Comparison of ENCODE assay signal across 25 mouse cellular contexts in the genomic region with DNA sequence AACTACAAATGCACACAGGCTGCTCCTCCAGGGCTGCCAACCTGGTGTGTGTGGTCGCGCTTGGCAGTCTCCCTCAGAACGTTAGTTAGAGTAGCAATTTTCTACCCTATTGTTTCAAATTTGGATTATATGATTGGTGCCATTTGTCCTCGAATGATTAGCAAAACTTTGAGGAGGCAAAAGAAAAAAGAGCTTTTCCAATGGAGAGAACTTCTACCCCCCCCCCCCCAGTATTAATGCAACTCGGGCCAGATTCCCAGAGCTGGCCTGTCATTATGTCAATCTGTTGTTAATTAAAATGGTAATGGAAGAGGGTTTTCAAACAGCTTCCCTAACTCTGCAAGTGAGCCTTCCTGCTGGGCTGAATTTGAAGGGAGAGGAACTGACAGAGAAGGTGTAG.
"Had no signal": no experiment of that assay in that cellular context is flagged by ENCODE, and none has a peak within 500 bp of the region (broad histone marks: within the 10 kb centered on the region; RNA-seq: fewer than 3 reads in every experiment).

No protein-coding gene starts in this region.

- H3K36me3 ChIP-seq: embryonic facial prominence, embryonic 12.5 days; embryonic facial prominence, embryonic 13.5 days; embryonic facial prominence, embryonic 15.5 days; forebrain, embryonic 10.5 days; forebrain, embryonic 12.5 days; heart, embryonic 10.5 days; heart, embryonic 12.5 days; heart, embryonic 13.5 days had no signal

- H3K9ac ChIP-seq: embryonic facial prominence, embryonic 12.5 days; embryonic facial prominence, embryonic 13.5 days; embryonic facial prominence, embryonic 15.5 days; forebrain, embryonic 12.5 days; heart, embryonic 12.5 days; heart, embryonic 13.5 days had no signal

- H3K4me1 ChIP-seq: embryonic facial prominence, embryonic 13.5 days; embryonic facial prominence, embryonic 15.5 days; heart, embryonic 10.5 days; heart, embryonic 12.5 days; heart, embryonic 13.5 days had no signal

- ATAC-seq: forebrain, embryonic 16.5 days had no signal

- H3K4me3 ChIP-seq: embryonic facial prominence, embryonic 12.5 days; embryonic facial prominence, embryonic 13.5 days; embryonic facial prominence, embryonic 15.5 days; erythroblast, embryonic 14.5 days; forebrain, embryonic 10.5 days; forebrain, embryonic 12.5 days; gastrocnemius, adult 2 months; heart, adult 2 months; heart, embryonic 10.5 days; heart, embryonic 12.5 days; heart, embryonic 13.5 days had no signal

- H3K27ac ChIP-seq: embryonic facial prominence, embryonic 12.5 days; embryonic facial prominence, embryonic 13.5 days; embryonic facial prominence, embryonic 15.5 days; forebrain, embryonic 10.5 days; forebrain, embryonic 12.5 days; gastrocnemius, adult 2 months; heart, adult 2 months; heart, embryonic 10.5 days; heart, embryonic 13.5 days had no signal

- H3K4me2 ChIP-seq: embryonic facial prominence, embryonic 12.5 days; embryonic facial prominence, embryonic 13.5 days; embryonic facial prominence, embryonic 15.5 days; forebrain, embryonic 12.5 days; heart, embryonic 11.5 days; heart, embryonic 12.5 days; heart, embryonic 13.5 days had no signal

- DNase-seq: cerebellum, adult 8-10 months; cerebellum, adult 9-10 months; cerebellum, adult 9-11 months; cerebellum, postnatal 25 days; cerebellum, postnatal 36 days; embryo, embryonic 11 days; gastrocnemius, adult 2 months; gastrocnemius, postnatal 10 days; gastrocnemius, postnatal 14 days; gastrocnemius, postnatal 25 days; gastrocnemius, postnatal 36 days; heart, adult 11 months; heart, adult 18-20 months; heart, adult 2 months had no signal

- H3K9me3 ChIP-seq: embryonic facial prominence, embryonic 12.5 days; embryonic facial prominence, embryonic 13.5 days; embryonic facial prominence, embryonic 15.5 days; forebrain, embryonic 10.5 days; forebrain, embryonic 12.5 days; heart, embryonic 10.5 days; heart, embryonic 12.5 days; heart, embryonic 13.5 days had no signal
